Mouse (Mus musculus) embryonic fibroblast, embryonic 13.5 days (primary cell): Measurements from ENCODE around the gene Gm20388. TPM values are rescaled to one million over a fixed set of nuclear protein-coding genes. Genes with fewer than 3 reads are reported as not detected.
A peak's percentile ranks its signal among the peaks of the same experiment; 100 is the strongest.

ENCODE experiments used
- H3K27ac ChIP-seq: 2 replicates; pipeline ENCODE4 v1.5.1; 2012; ENCODE audit warnings: low read length, control low read depth, inconsistent platforms; ENCODE audit not compliant: insufficient read depth
- H3K4me1 ChIP-seq: 2 replicates; pipeline ENCODE4 v1.6.1; 2011; ENCODE audit warnings: low read length; ENCODE audit not compliant: control insufficient read depth, insufficient read depth
- H3K4me3 ChIP-seq: 2 replicates; pipeline ENCODE4 v1.5.1; 2011; ENCODE audit warnings: mild to moderate bottlenecking, control low read depth, low read length; ENCODE audit not compliant: insufficient read depth
- CTCF ChIP-seq: IDR thresholded peaks from 2 replicates; pipeline ENCODE4 v1.5.1; 2011; ENCODE audit warnings: mild to moderate bottlenecking, control low read depth, low read length, moderate library complexity, borderline replicate concordance; ENCODE audit not compliant: insufficient read depth
- POLR2A ChIP-seq: IDR thresholded peaks from 2 replicates; pipeline ENCODE4 v1.6.1; 2011; ENCODE audit warnings: low read depth, mild to moderate bottlenecking, control low read depth, low read length, moderate library complexity
- polyA plus RNA-seq: library from polyadenylated mRNA; stranded (reverse); fragments of >200 nt; gene quantifications from 2 replicates; pipeline ENCODE4 v1.2.4, GENCODE M21; 2011; ENCODE audit warnings: low read depth; ENCODE audit not compliant: missing spikeins, insufficient read length

Gm20388 gene
- polyA plus RNA-seq, 1 experiment = 82.8 TPM

DNA sequence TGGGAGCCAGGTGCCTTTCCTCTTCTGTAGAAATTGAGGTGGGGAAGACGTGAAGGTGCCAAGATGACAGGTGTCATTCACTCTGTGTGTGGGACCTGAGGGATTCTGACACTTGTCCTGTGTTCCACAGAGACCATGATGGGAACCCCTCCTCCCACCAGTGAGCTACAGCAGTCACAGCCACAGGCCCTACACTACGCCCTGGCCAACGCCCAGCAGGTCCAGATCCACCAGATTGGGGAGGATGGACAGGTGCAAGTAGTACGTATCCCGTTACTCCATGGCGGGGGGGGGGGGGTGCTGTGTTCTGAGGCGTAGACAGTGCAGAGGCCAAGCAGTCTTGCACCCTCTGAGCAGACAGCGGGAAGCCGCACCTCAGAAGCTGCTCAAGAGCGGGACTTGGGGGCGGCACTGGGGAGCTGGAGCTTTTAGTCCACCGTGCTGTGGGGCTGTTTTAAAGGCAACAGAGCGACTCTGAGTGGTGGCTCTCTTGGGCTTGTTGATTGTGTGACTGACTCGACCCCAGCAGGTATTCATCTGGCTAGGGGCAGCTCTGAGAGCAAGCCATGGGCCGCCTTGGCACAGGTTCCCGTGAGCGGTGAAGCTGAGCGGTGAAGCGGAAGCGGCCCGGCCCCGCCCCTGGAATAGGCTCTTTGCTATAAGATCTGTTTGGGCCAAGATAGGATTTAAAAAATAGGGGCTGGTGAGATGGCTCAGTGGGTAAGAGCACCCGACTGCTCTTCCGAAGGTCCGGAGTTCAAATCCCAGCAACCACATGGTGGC lies 2095.0 kb downstream of the Gm20388 start:
- Histone ChIP-seq H3K4me1 (peaks cover 3% of the 10 kb centered on the region; the same call in 1 of the 2 replicates), H3K4me3 (no peak overlapping the region), H3K27ac (no peak overlapping the region)
- TF ChIP-seq CTCF (no peak), POLR2A (no peak)

GRCm38 (mm10) chr8:122006688-122007484 lies 2096.2 kb downstream of the Gm20388 start:
- TF ChIP-seq POLR2A (no peak), CTCF (no peak)
- peaks cover 8% of the 10 kb centered on the region; the same call in 1 of the 2 replicates for H3K4me1 ChIP-seq
- H3K27ac ChIP-seq = no peak overlapping the region

GRCm38 (mm10) chr8:122008395-122008794 lies 2097.8 kb downstream of the Gm20388 start:
- peaks cover 10% of the 10 kb centered on the region; the same call in 1 of the 2 replicates for H3K4me1 ChIP-seq
- no peak overlapping the region for H3K27ac ChIP-seq
- H3K4me3 ChIP-seq = no peak overlapping the region
- no peak for TF ChIP-seq CTCF
- TF ChIP-seq POLR2A = no peak

More at GRCm38 (mm10) chr8:122006688-122007484, 2096.2 kb downstream of the Gm20388 start:
- no peak overlapping the region for H3K4me3 ChIP-seq

DNA sequence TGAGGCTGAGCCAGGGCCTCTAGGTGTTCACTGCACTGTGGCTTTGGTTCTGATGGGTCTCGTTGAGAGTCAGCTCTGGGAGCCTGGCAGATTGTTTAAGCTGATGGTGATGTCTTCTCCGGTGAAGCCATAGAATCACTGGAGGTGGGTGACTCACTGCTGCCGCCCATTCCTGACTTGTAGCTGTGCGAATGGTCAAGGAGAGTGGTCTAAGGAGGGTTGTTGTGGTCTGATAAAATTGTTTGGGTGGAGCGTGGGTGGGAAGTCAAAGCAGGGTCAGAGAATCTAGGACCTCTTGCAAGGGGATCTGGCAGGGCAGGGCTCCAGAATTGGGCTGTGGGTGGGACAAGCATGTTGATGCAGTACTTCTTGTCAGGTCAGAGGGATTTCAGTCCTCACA lies 2100.0 kb downstream of the Gm20388 start:
- Histone ChIP-seq H3K4me3 (no peak overlapping the region), H3K4me1 (peaks cover 13% of the 10 kb centered on the region), H3K27ac (0 out of 2 replicates have a peak overlapping the region, but pooled peaks have one; percentile 12)
- no peak for TF ChIP-seq POLR2A
- TF ChIP-seq CTCF = no peak

GRCm38 (mm10) chr8:122011066-122011588 lies 2100.5 kb downstream of the Gm20388 start:
- TF ChIP-seq CTCF (no peak), POLR2A (no peak)
- Histone ChIP-seq H3K4me3 (no peak overlapping the region), H3K4me1 (peaks cover 13% of the 10 kb centered on the region), H3K27ac (0 out of 2 replicates have a peak overlapping the region, but pooled peaks have one; percentile 9)

GRCm38 (mm10) chr8:122014606-122015005 lies 2104.0 kb downstream of the Gm20388 start:
- no peak overlapping the region for H3K27ac ChIP-seq
- TF ChIP-seq CTCF (no peak), POLR2A (no peak)
- no peak overlapping the region for H3K4me3 ChIP-seq
- peaks cover 15% of the 10 kb centered on the region for H3K4me1 ChIP-seq

DNA sequence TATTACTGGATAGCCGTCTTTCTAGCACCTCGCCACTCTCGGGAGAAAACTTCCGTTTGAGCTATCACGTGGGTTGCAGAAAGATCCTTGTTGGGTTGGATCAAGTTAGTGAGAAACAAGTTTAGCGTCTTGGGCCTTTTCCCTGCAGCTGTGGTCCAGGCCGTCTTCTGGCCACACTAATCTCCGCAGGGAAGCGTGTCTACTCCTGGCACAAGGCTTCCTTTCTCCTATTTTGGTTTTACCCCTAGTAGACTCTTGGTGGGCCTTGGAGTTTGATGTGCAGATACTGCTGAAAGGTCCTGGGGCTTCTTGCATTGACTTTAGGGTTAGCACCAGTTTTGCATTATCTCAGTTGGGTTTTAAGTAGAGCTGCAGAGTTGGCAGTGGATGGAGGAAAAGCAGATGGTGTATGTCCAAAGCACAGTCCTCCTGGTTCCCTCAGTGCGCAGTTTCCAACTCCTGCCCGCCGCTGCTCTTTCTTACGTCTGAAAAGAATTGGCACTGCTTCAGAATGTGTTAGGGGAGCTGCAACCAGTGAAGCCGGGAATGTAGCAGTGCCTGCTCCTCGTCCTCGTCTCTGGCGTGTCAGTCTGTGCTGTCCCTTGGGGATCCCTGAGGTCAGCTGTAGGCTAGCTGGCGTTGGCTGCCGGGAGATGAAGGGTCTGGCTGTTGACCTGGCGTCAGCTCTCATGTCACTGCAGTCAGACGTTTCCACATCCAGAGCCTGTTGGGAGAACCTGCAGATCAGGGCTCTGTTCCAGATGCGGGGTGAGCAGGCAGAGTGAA lies 2107.6 kb downstream of the Gm20388 start:
- no peak for TF ChIP-seq POLR2A
- TF ChIP-seq CTCF = no peak
- H3K4me1 ChIP-seq = peaks cover 12% of the 10 kb centered on the region
- H3K4me3 ChIP-seq = no peak overlapping the region
- no peak overlapping the region for H3K27ac ChIP-seq

- no peak for TF ChIP-seq POLR2A
- no peak for TF ChIP-seq CTCF
- Histone ChIP-seq H3K4me1 (peaks cover 10% of the 10 kb centered on the region), H3K4me3 (no peak overlapping the region), H3K27ac (no peak overlapping the region)
These were observed 2108.5 kb downstream of the Gm20388 start for GRCm38 (mm10) chr8:122019162-122019561.
